Mouse (Mus musculus): ENCODE data around the gene Gatad2a.
A peak's percentile ranks its signal among the peaks of the same experiment; 100 is the strongest.

The Gatad2a gene

GRCm38 (mm10) chr8:69874155-69874554 is 122.0 kb downstream of the Gatad2a start:
- peak; percentile 23 to 27 for DNase-seq (ENCODE audit: low spot score in 2 of 2)

DNA sequence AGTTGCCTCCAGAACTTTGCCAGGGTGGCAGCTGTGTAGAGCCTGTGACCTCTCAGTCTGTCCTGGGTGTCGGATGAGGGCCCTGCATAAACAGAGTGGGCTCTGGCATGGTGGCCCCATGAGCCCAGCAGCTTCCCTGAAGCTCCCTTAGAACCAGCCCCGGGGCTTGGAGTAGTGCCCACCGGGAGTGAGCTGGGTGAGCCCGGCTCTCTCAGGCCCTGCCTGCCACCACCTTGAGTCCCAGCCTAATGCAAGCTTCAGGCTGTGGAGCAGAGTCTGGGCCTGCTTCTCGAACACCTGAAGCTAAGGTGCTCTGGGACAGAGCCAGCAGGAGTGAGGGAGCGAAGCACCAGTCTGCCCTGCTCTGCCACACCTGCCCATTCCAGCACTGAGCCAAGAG is 125.3 kb downstream of the Gatad2a start:
- no peak for DNase-seq (ENCODE audit: low spot score in 2 of 2)

GRCm38 (mm10) chr8:69870003-69870765 is 126.0 kb downstream of the Gatad2a start:
- DNase-seq (ENCODE audit: low spot score in 2 of 2) = no peak

- DNase-seq (ENCODE audit: low spot score in 2 of 2) = no peak
These were observed 128.4 kb downstream of the Gatad2a start for GRCm38 (mm10) chr8:69867696-69868326.

DNA sequence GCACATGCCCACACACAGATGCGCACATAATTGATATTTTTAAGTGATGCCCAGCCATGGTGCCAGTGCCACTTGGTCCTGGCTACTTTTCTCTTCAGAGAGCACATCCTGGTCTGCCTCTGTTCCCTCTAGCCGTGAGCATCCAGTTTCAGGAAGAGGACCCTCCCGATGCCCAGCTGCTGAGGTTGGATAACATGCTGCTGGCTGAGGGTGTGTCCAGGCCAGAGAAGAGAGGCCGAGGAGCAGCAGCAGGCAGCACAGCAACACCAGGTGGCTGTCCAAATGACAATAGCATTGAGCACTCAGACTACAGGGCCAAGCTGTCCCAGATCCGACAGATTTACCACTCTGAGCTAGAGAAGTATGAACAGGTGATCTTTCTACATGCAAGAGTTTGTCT is 132.0 kb downstream of the Gatad2a start:
- DNase-seq (ENCODE audit: low spot score in 2 of 2) = no peak

DNA sequence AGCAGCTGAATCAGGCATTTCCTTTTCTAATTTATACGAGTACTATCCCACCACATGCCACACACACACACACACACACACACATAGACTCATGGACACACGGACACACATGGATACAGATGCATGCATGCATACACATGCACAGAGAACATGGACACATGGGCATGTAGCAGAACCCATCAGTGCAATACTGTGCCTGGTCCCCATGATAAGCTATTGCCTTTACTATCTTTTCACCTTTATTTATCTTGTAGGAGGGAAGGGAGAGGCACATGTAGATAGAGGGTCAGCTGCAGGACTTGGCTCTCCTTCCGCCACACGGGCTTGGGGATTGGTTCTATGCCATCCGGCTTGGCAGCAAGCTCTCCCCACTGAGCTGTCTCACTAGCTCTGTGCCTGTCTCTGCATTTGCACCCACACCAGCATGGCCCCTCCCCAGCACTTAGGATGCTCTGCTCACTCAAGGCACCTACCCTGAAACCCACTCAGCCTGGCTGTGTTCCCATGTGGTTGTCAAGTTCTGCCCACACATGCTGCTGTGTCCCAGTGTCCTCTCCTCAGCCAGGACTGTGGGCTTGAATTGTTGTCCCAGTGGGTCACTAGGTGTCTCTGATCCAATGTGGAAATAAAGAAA is 132.7 kb downstream of the Gatad2a start:
- DNase-seq (ENCODE audit: low spot score in 2 of 2) = no peak

GRCm38 (mm10) chr8:69861251-69861650 is 134.9 kb downstream of the Gatad2a start:
- DNase-seq (ENCODE audit: low spot score in 2 of 2) = no peak

GRCm38 (mm10) chr8:69860807-69861206 is 135.4 kb downstream of the Gatad2a start:
- no peak for DNase-seq (ENCODE audit: low spot score in 2 of 2)

Data from spleen, postnatal 36 days (tissue).